Mouse (Mus musculus): ENCODE results near the gene Fam19a5. TPM values are rescaled to one million over a fixed set of nuclear protein-coding genes. Genes with fewer than 3 reads are reported as not detected.

Gene Fam19a5
- polyA plus RNA-seq (2016; fragmentation: Nextera tagmentation; extraction: Ambion mirVana): 5.0 and 5.6 TPM in 2 replicates

DNA sequence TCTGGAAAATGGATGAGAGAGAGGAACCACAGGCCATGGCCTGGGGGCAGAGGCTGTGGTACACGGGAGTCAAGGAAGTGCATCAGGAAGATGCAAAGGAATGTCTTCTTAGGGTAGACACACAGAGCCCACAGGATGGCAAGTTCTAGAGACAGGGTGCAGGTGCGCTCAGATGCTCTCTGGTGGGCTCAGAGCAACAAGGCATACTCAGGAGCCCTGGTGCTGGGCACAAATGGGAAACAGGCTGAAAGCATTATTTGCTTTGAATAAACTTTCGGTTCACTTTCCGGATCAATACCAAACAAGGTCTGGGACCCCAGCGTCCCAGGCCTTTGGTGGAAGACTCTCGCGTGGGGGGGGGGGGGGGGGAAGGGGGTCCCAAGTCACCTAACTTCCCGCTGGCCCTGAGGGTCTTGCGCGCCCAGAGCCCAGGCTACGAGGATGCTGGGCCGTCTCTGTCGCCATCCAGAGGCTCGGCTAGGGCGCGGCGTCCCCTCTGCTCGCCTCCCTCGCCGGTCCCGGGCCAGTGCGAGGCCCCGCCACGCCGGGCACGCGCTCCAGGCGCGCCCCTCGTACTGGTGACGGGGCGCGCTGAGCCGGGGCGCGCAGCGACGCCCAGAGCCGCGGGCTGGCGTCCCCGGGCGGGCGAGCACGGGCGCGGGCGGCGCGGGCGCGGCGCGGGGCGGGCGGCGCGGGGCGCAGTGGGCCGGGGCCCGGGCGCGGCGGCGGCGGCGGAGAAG, at the start of gene Fam19a5:
TSS of gene Fam19a5 (plus strand) at position 701 of the 740 bp plus-strand sequence.
- H3K9ac ChIP-seq: peak within 1 kb of the TSS; percentile 67
- ATAC-seq (ENCODE audit: insufficient number of reproducible peaks, insufficient read depth, low FRiP score, low TSS enrichment): peak; percentile 67; the same call in 1 of the 2 replicates
- H3K27me3 ChIP-seq: peaks cover 57% of the 10 kb centered on the region
- under 1% methylated on average over 39 of the region's 67 CpGs for WGBS
- H3K27ac ChIP-seq: no peak within 1 kb of the TSS
- H3K36me3 ChIP-seq: no peaks in the 10 kb centered on the region
- no peaks in the 10 kb centered on the region for H3K9me3 ChIP-seq
- H3K4me3 ChIP-seq: peak within 1 kb of the TSS; percentile 53
- peak within 1 kb of the TSS; percentile 95 for H3K4me2 ChIP-seq (replicated peaks)
- H3K4me1 ChIP-seq: 0 out of 2 replicates have a peak, but pooled peaks cover 3% of the 10 kb centered on the region

DNA sequence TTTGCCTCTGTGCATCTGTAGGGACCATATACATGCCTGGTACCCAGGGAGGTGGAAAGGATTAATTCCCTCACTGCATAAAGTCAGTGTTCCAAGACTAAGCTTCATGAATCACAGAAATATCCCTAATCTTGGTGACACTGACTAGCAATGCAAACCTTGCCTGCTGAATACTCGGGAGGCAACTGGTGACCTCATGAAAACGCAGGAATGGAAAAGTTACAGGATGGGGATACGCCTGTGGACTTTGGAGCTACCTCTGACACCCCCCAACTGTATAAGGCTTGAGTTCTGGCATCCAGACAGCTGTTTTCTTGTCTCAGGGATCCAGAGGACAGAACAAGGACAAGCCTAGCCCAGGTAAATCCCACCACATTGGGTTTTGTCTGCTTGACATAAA, 42.4 kb upstream of the Fam19a5 start:
- no peaks in the 10 kb centered on the region for H3K4me1 ChIP-seq
- 82% methylated on average over 3 of the region's 3 CpGs for WGBS
- H3K27ac ChIP-seq: no peak overlapping the region
- H3K36me3 ChIP-seq: no peaks in the 10 kb centered on the region
- no peak overlapping the region for H3K4me2 ChIP-seq (replicated peaks)
- no peaks in the 10 kb centered on the region for H3K9me3 ChIP-seq
- no peak for ATAC-seq (ENCODE audit: insufficient number of reproducible peaks, insufficient read depth, low FRiP score, low TSS enrichment)
- no peak overlapping the region for H3K4me3 ChIP-seq
- H3K27me3 ChIP-seq: no peaks in the 10 kb centered on the region
- H3K9ac ChIP-seq: no peak overlapping the region

GRCm38 (mm10) chr15:87507349-87507748, 36.8 kb upstream of the Fam19a5 start:
- Histone ChIP-seq H3K27ac (no peak overlapping the region), H3K4me3 (no peak overlapping the region), H3K9me3 (no peaks in the 10 kb centered on the region), H3K27me3 (no peaks in the 10 kb centered on the region), H3K36me3 (no peaks in the 10 kb centered on the region), H3K9ac (no peak overlapping the region), H3K4me1 (no peaks in the 10 kb centered on the region), H3K4me2 (replicated peaks) (no peak overlapping the region)
- WGBS: 83% methylated on average over 3 of the region's 3 CpGs
- ATAC-seq (ENCODE audit: insufficient number of reproducible peaks, insufficient read depth, low FRiP score, low TSS enrichment): no peak

DNA sequence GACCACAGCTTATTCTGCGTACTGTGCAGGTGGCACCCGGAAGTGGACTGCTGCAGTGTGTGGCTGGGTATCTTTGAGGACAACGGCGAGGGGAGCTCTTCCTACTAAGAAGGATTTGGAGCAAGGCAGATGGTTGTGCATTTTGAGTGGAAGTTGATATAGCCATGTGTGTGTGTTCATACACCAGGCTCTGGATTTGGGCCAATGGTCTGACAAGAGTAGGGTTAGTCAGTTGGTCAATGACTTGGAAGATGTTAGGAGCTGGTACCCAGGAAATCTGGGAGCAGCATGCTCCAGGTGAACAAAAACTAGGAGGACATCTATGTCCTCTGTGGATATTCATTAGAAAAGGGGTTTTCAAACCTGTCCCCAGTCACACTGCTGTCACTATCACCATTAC, 33.2 kb upstream of the Fam19a5 start:
- Histone ChIP-seq H3K36me3 (no peaks in the 10 kb centered on the region), H3K4me1 (no peaks in the 10 kb centered on the region), H3K27ac (no peak overlapping the region), H3K9me3 (no peaks in the 10 kb centered on the region), H3K4me2 (replicated peaks) (no peak overlapping the region), H3K9ac (no peak overlapping the region), H3K27me3 (no peaks in the 10 kb centered on the region), H3K4me3 (no peak overlapping the region)
- WGBS: 87% methylated on average over 4 of the region's 4 CpGs
- no peak for ATAC-seq (ENCODE audit: insufficient number of reproducible peaks, insufficient read depth, low FRiP score, low TSS enrichment)

DNA sequence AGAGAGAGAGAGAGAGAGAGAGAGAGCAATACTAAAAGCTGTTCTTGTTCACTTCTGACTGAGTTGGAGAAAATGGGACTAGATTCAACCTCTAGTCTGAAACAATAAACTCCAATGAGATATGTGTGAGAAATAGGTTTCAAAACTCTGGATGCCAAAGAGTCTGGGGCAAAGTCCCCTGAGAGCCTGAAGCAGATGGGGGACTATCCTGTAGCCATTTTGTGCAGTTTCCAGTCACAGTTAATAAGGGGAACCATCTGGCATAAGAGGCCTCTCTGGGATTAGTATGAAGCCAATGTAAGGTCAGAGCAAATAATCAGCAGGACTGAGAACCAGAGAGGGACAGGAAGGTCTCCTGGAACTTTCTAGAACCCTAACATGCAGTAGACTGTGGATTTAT, 25.9 kb upstream of the Fam19a5 start:
- no peak overlapping the region for H3K9ac ChIP-seq
- no peak for ATAC-seq (ENCODE audit: insufficient number of reproducible peaks, insufficient read depth, low FRiP score, low TSS enrichment)
- no peaks in the 10 kb centered on the region for H3K36me3 ChIP-seq
- H3K9me3 ChIP-seq: no peaks in the 10 kb centered on the region
- no peaks in the 10 kb centered on the region for H3K27me3 ChIP-seq
- H3K27ac ChIP-seq: no peak overlapping the region
- H3K4me1 ChIP-seq: no peaks in the 10 kb centered on the region
- no peak overlapping the region for H3K4me3 ChIP-seq
- H3K4me2 ChIP-seq (replicated peaks): no peak overlapping the region

DNA sequence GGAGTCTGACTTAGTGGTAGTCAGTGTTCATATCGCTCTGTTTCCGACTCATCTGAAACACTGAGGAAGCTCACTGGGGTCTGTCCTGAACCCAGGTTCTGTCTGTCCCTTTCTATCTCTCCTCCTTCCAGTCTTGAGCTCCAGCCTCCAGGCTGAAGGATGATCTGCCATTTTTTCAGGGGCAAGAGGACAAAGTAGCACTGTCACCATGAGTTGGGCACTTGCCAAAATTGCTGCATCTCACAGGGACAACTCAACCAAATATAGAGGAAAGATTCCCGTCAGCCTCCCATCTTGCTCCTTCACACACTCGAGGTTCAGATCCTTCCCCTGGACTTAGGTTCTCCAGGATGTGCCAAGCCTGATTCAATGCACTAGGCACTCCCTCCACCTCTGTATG, 14.8 kb upstream of the Fam19a5 start:
- Histone ChIP-seq H3K4me1 (no peaks in the 10 kb centered on the region), H3K9ac (no peak overlapping the region), H3K27ac (no peak overlapping the region), H3K4me3 (no peak overlapping the region), H3K36me3 (no peaks in the 10 kb centered on the region), H3K27me3 (no peaks in the 10 kb centered on the region), H3K9me3 (no peaks in the 10 kb centered on the region), H3K4me2 (replicated peaks) (no peak overlapping the region)
- WGBS: 85% methylated on average over 4 of the region's 4 CpGs
- no peak for ATAC-seq (ENCODE audit: insufficient number of reproducible peaks, insufficient read depth, low FRiP score, low TSS enrichment)

- Histone ChIP-seq H3K9ac (no peak overlapping the region), H3K27ac (no peak overlapping the region), H3K4me2 (replicated peaks) (no peak overlapping the region), H3K4me1 (no peaks in the 10 kb centered on the region), H3K4me3 (no peak overlapping the region), H3K27me3 (peaks cover 44% of the 10 kb centered on the region), H3K9me3 (no peaks in the 10 kb centered on the region), H3K36me3 (no peaks in the 10 kb centered on the region)
- no peak for ATAC-seq (ENCODE audit: insufficient number of reproducible peaks, insufficient read depth, low FRiP score, low TSS enrichment)
- WGBS: 53% methylated on average over 1 of the region's 1 CpGs
Measured at GRCm38 (mm10) chr15:87541656-87542055, 2.4 kb upstream of the Fam19a5 start.

GRCm38 (mm10) chr15:87544401-87545129, 466 bp downstream of the Fam19a5 start:
- Histone ChIP-seq H3K4me1 (0 out of 2 replicates have a peak, but pooled peaks cover 3% of the 10 kb centered on the region), H3K36me3 (no peaks in the 10 kb centered on the region), H3K4me3 (peak overlapping the region; percentile 53), H3K4me2 (replicated peaks) (peak overlapping the region; percentile 95), H3K27ac (no peak overlapping the region), H3K9ac (peak overlapping the region; percentile 67), H3K27me3 (peaks cover 57% of the 10 kb centered on the region), H3K9me3 (no peaks in the 10 kb centered on the region)
- under 1% methylated on average over 78 of the region's 84 CpGs for WGBS
- peak; percentile 66 for ATAC-seq (ENCODE audit: insufficient number of reproducible peaks, insufficient read depth, low FRiP score, low TSS enrichment)

DNA sequence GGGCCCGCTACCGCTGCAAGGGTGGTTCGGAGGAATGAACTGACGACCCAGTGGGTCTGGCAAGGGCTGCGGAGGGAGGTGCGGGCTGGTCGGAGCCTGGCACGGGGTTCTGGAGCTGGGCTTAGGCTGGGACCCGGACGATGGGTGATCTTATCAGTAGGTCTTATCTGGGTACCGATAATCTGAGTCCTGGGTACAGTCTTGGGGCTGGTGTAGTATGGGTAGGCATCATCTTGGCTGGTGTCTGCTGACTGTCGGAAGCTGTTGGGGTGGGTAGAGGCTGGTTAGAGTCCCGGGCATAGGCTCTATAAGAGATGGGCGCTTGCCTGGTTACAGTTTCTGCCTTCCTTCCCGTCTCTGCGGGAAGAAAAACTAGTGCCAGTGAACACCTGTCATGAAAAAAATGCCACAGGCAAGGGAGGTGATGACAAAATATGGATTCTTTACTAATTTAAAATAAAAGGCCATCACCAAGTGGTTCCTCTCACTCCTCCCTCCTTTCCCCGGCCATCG, 1.1 kb downstream of the Fam19a5 start:
- peak overlapping the region; percentile 53 for H3K4me3 ChIP-seq
- H3K4me2 ChIP-seq (replicated peaks): peak overlapping the region; percentile 95
- H3K27ac ChIP-seq: no peak overlapping the region
- peaks cover 57% of the 10 kb centered on the region for H3K27me3 ChIP-seq
- H3K9ac ChIP-seq: peak overlapping the region; percentile 67; the same call in 1 of the 2 replicates
- H3K36me3 ChIP-seq: no peaks in the 10 kb centered on the region
- no peaks in the 10 kb centered on the region for H3K9me3 ChIP-seq
- peak; percentile 11; the same call in 1 of the 2 replicates for ATAC-seq (ENCODE audit: insufficient number of reproducible peaks, insufficient read depth, low FRiP score, low TSS enrichment)
- WGBS: 7% methylated on average over 18 of the region's 18 CpGs
- H3K4me1 ChIP-seq: 0 out of 2 replicates have a peak, but pooled peaks cover 3% of the 10 kb centered on the region

GRCm38 (mm10) chr15:87545731-87546360, 1.7 kb downstream of the Fam19a5 start:
- Histone ChIP-seq H3K4me1 (0 out of 2 replicates have a peak, but pooled peaks cover 3% of the 10 kb centered on the region), H3K4me2 (replicated peaks) (peak overlapping the region; percentile 95), H3K4me3 (0 out of 2 replicates have a peak overlapping the region, but pooled peaks have one; percentile 53), H3K27me3 (peaks cover 57% of the 10 kb centered on the region), H3K36me3 (no peaks in the 10 kb centered on the region), H3K9me3 (no peaks in the 10 kb centered on the region), H3K27ac (no peak overlapping the region), H3K9ac (no peak overlapping the region)
- 24% methylated on average over 8 of the region's 8 CpGs for WGBS
- no peak for ATAC-seq (ENCODE audit: insufficient number of reproducible peaks, insufficient read depth, low FRiP score, low TSS enrichment)

GRCm38 (mm10) chr15:87547022-87547421, 2.9 kb downstream of the Fam19a5 start:
- no peak overlapping the region for H3K27ac ChIP-seq
- peaks cover 56% of the 10 kb centered on the region for H3K27me3 ChIP-seq
- no peak overlapping the region for H3K9ac ChIP-seq
- no peak overlapping the region for H3K4me2 ChIP-seq (replicated peaks)
- H3K36me3 ChIP-seq: no peaks in the 10 kb centered on the region
- WGBS: 45% methylated on average over 5 of the region's 5 CpGs
- no peaks in the 10 kb centered on the region for H3K9me3 ChIP-seq
- no peak overlapping the region for H3K4me3 ChIP-seq
- ATAC-seq (ENCODE audit: insufficient number of reproducible peaks, insufficient read depth, low FRiP score, low TSS enrichment): no peak
- H3K4me1 ChIP-seq: 0 out of 2 replicates have a peak, but pooled peaks cover 3% of the 10 kb centered on the region
